16 mouse cellular contexts compared by ENCODE assay signal in genomic region chr12:108143624-108144498, GRCm38 (mm10). TPM values are rescaled to one million over a fixed set of nuclear protein-coding genes. Genes with fewer than 3 reads are reported as not detected.
A peak's percentile ranks its signal among the peaks of the same experiment; 100 is the strongest.
DNase-seq lines count a peak whose midpoint lies in the region; TF ChIP-seq lines count a peak whose summit lies in the region.
"Had no signal": no experiment of that assay in that cellular context is flagged by ENCODE, and none has a peak within 500 bp of the region (broad histone marks: within the 10 kb centered on the region; RNA-seq: fewer than 3 reads in every experiment).

No protein-coding gene starts in this region.

- H3K36me3 ChIP-seq in heart, adult 2 months (ENCODE audit: control insufficient read depth, insufficient read depth, low read length) = no peaks in the 10 kb centered on the region; the same call in 1 of the 2 replicates
- H3K36me3 ChIP-seq in myocyte (ENCODE audit: control insufficient read depth, insufficient read depth) = peaks cover 11% of the 10 kb centered on the region

- peak; percentile 33 for TF ChIP-seq CTCF in heart, adult 2 months (IDR thresholded peaks at IDR 0.05)
- TF ChIP-seq CTCF in lung, adult 2 months (IDR thresholded peaks at IDR 0.05; ENCODE audit: insufficient read depth, low read length) = no peak

- no peak overlapping the region for H3K4me3 ChIP-seq in heart, adult 2 months
- no peak overlapping the region for H3K4me3 ChIP-seq in myocyte
- no peak overlapping the region for H3K4me3 ChIP-seq in lung, adult 2 months (replicated peaks; ENCODE audit: extremely low read depth, low read depth, low read length)
- H3K4me3 ChIP-seq: embryonic facial prominence, embryonic 15.5 days; forebrain, embryonic 15.5 days; limb, embryonic 10.5 days; neural tube, embryonic 12.5 days had no signal

- no peak for TF ChIP-seq EP300 in heart, adult 2 months (IDR thresholded peaks at IDR 0.05; ENCODE audit: insufficient read depth, low read depth, low read length)

- H3K4me1 ChIP-seq in heart, adult 2 months (ENCODE audit: control insufficient read depth, insufficient read depth, low read length) = no peaks in the 10 kb centered on the region; the same call in 1 of the 2 replicates
- no peaks in the 10 kb centered on the region for H3K4me1 ChIP-seq in lung, adult 2 months (ENCODE audit: control insufficient read depth, insufficient read depth, low read length)
- H3K4me1 ChIP-seq: embryonic facial prominence, embryonic 15.5 days; forebrain, embryonic 15.5 days; limb, embryonic 10.5 days; neural tube, embryonic 12.5 days had no signal

- no peak overlapping the region for H3K4me2 ChIP-seq in myocyte (ENCODE audit: low read depth)
- H3K4me2 ChIP-seq: embryonic facial prominence, embryonic 15.5 days; forebrain, embryonic 15.5 days; neural tube, embryonic 12.5 days had no signal

- H3K27ac ChIP-seq in heart, adult 2 months = no peak overlapping the region
- H3K27ac ChIP-seq: embryonic facial prominence, embryonic 15.5 days; forebrain, embryonic 15.5 days; limb, embryonic 10.5 days; neural tube, embryonic 12.5 days had no signal

- no peaks in the 10 kb centered on the region for H3K79me2 ChIP-seq in heart, adult 2 months (replicated peaks; ENCODE audit: control insufficient read depth, insufficient read depth, low read length)
- no peaks in the 10 kb centered on the region for H3K79me2 ChIP-seq in myocyte (ENCODE audit: control insufficient read depth, insufficient read depth)

- H3K27me3 ChIP-seq in heart, adult 2 months (ENCODE audit: control insufficient read depth, insufficient read depth, low read length) = no peaks in the 10 kb centered on the region
- no peaks in the 10 kb centered on the region for H3K27me3 ChIP-seq in myocyte (ENCODE audit: control insufficient read depth, insufficient read depth, insufficient read length)
- H3K27me3 ChIP-seq: embryonic facial prominence, embryonic 15.5 days; forebrain, embryonic 15.5 days; neural tube, embryonic 12.5 days had no signal

- no peak overlapping the region for H3ac ChIP-seq in myocyte (ENCODE audit: control insufficient read depth, insufficient read length)

- H3K9ac ChIP-seq in heart, adult 2 months (ENCODE audit: low read depth, low read length) = no peak overlapping the region
- H3K9ac ChIP-seq: embryonic facial prominence, embryonic 15.5 days; forebrain, embryonic 15.5 days; neural tube, embryonic 12.5 days had no signal

- WGBS in heart, adult 2 months = 67% methylated on average over 5 of the region's 5 CpGs
- 82% methylated on average over 5 of the region's 5 CpGs for WGBS in lung, adult 2 months

- intact Hi-C loops in heart, adult 2 months (cut with DNase I) = no loop called here
- intact Hi-C loops in heart, postnatal 25 days (cut with DNase I) = no loop called here
- intact Hi-C loops in left cerebral cortex, postnatal 4 days (cut with DNase I) = no loop called here
- intact Hi-C loops in left cerebral cortex, postnatal 36 days (cut with DNase I) = no loop called here

- TF ChIP-seq POLR2A in heart, adult 2 months (IDR thresholded peaks at IDR 0.05; ENCODE audit: insufficient read depth, low read depth, low read length) = no peak
- TF ChIP-seq POLR2A in myocyte (IDR thresholded peaks at IDR 0.05; ENCODE audit: insufficient read length, low read depth) = no peak
- TF ChIP-seq POLR2A in lung, adult 2 months (IDR thresholded peaks at IDR 0.05; ENCODE audit: borderline replicate concordance, extremely low read depth, low read depth, low read length) = no peak

- DNase-seq in heart, adult 2 months = peak in 1 of 2 experiments; percentile 22
- DNase-seq in heart, postnatal 25 days (ENCODE audit: low spot score) = no peak
- peak; percentile 17 for DNase-seq in left cerebral cortex, postnatal 4 days
- no peak for DNase-seq in left cerebral cortex, postnatal 36 days (ENCODE audit: low spot score in 2 of 2)
- peak; percentile 53 for DNase-seq in gastrocnemius, postnatal 25 days
- no peak for DNase-seq in lung, adult 2 months
- DNase-seq in adrenal gland, postnatal 14 days = no peak
- DNase-seq: cerebellum, adult 11 months; layer of hippocampus, postnatal 36 days; right cerebral cortex, postnatal 14 days; thymus, adult 2 months had no signal

TF ChIP-seq in myocyte, 11 proteins besides CTCF, POLR2A, EP300 and RAD21:
- no peak for TF ChIP-seq MAX (IDR thresholded peaks at IDR 0.05; ENCODE audit: low read depth)
- no peak for TF ChIP-seq CEBPB (IDR thresholded peaks at IDR 0.05; ENCODE audit: insufficient read depth, poor library complexity, severe bottlenecking)
- TF ChIP-seq SRF (IDR thresholded peaks at IDR 0.05; ENCODE audit: control insufficient read depth, insufficient read length, low read depth) = no peak
- peak; percentile 45 to 76 (median 64) for TF ChIP-seq MYOD1 (IDR thresholded peaks at IDR 0.05; ENCODE audit: control insufficient read depth in 1 of 3, insufficient read length in 2 of 3, low read depth in 2 of 3)
- TF ChIP-seq E2F4 (IDR thresholded peaks at IDR 0.05; ENCODE audit: insufficient read depth) = no peak

RNA-seq across cellular contexts. Expression of gene Setd3, which starts 35.3 kb away (rescaled TPM):
- 10 to 100 TPM; 84.6 to 99.8 TPM for total RNA-seq in heart, adult 2 months (2021)
- polyA plus RNA-seq in heart, adult 2 months (2012; rRNA removed) = 25.0 and 46.8 TPM in 2 replicates
- 10 to 100 TPM; 82.0 to 89.7 TPM for total RNA-seq in heart, postnatal 25 days (2021)
- 100 to 1,000 TPM; 122 to 123 TPM for total RNA-seq in left cerebral cortex, postnatal 4 days (2021)
- total RNA-seq in left cerebral cortex, postnatal 36 days (2021) = 100 to 1,000 TPM; 164 to 165 TPM
- total RNA-seq in gastrocnemius, postnatal 25 days (2021) = 10 to 100 TPM; 79.3 to 80.6 TPM
- 54.0 TPM for polyA plus RNA-seq in myocyte (2012; fragmentation: generic; extraction: Trizol)
- polyA plus RNA-seq in lung, adult 2 months (2012; rRNA removed) = 19.8 and 28.4 TPM in 2 replicates
- total RNA-seq in adrenal gland, postnatal 14 days (2021) = 92.3 and 93.2 TPM in 2 replicates

RNA-seq across cellular contexts. Expression of gene Ccnk, which starts 35.5 kb away (rescaled TPM):
- total RNA-seq in heart, adult 2 months (2021) = 10 to 100 TPM; 28.9 to 31.9 TPM
- polyA plus RNA-seq in heart, adult 2 months (2012; rRNA removed) = 14.8 and 20.6 TPM in 2 replicates
- total RNA-seq in heart, postnatal 25 days (2021) = 10 to 100 TPM; 28.0 to 28.9 TPM
- 10 to 100 TPM; 39.0 to 40.2 TPM for total RNA-seq in left cerebral cortex, postnatal 4 days (2021)
- 10 to 100 TPM; 23.4 to 29.1 TPM for total RNA-seq in left cerebral cortex, postnatal 36 days (2021)
- 10 to 100 TPM; 61.6 to 71.1 TPM for total RNA-seq in gastrocnemius, postnatal 25 days (2021)
- polyA plus RNA-seq in myocyte (2012; fragmentation: generic; extraction: Trizol) = 29.1 TPM
- polyA plus RNA-seq in lung, adult 2 months (2012; rRNA removed) = 11.1 and 15.8 TPM in 2 replicates
- 31.5 and 31.7 TPM in 2 replicates for total RNA-seq in adrenal gland, postnatal 14 days (2021)

Comparison
In these comparisons a context has a peak if more than half of its experiments do, and no peak if none do; other contexts are left out.
1. DNase-seq: peak in left cerebral cortex, postnatal 4 days (single experiment) and gastrocnemius, postnatal 25 days (single experiment); none in heart, postnatal 25 days (single experiment), left cerebral cortex, postnatal 36 days (0 of 2), lung, adult 2 months (single experiment) and adrenal gland, postnatal 14 days (single experiment).